Mouse (Mus musculus) cerebellum, adult 9-10 months (tissue): Measurements from ENCODE around the gene Olfr1359.
A peak's percentile ranks its signal among the peaks of the same experiment; 100 is the strongest.
"Not testable (repeated sequence)": the region's sequence is repeated elsewhere in the genome, so short reads cannot be mapped to it uniquely, and the experiment has no call there.

Source experiments
- DNase-seq: peaks from one replicate; pipeline ENCODE4 v3.0.0; 2022

The Olfr1359 gene

DNA sequence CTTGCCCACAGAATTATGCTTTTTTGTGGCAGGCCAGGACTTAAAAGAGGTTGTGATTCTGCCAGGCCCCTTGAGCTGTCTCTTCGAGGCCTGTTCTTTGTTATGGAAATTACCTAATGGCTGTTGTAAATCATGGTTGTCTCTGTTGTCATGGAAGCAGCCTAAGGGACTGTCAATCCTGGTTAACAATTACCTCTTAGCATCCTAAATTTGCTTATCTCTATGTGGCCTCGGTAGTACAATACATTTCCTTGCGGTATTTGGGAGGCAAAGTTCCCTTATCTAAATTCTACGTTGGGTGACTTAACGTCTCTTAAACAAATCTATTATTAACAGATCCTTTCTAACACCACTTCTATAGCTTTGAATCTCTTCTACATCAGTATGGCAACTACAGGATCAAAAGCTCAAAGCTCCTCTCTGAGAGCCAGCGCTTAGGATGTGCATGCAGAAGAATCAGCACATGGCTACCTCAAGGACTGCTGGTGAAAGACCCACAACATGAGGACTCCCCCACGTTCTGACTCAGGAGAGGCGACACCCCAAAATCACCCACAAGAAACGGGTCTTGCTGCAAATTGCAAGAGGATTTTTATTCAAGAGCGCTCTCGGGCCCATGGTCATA lies 30.1 kb downstream of the Olfr1359 start:
- no peak for DNase-seq

DNA sequence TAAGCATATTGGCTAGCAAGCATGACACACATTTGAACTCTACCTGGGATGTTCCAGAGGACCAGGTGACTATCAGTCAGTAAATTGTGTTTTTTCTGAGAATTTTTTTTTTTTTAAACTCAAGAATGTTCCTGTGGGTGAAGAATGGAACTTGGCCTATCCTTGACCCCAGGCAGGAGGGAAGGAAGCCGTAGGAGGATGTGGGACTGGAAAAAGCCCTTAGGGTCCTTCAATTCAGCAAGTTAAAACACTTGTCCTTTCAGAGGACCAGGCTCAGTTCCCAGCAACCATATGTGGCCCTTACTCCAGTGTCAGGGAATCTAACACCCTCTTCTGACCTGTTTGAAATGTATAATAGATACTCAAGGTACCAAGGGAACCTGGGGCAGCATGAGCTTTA lies 31.6 kb downstream of the Olfr1359 start:
- no peak for DNase-seq

DNA sequence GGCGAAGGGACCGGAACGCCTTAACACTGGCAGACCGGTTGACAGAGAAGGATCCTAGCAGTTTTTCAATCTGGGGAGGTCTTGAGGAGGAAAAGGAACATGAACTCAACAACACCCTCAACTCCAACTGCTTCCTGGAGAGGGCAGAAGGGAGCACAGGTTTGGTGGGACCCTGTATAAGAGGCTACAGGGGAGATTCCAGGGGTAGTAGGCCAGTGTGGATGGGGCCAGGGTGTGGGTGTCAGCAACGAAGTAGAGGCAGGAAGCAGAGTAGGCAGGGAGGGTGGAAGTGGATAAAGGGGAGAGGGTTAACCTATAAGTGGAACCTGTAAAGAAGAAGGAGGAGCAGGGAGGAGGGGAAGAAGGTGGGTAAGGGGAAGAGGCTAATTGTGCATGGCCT lies 35.6 kb downstream of the Olfr1359 start:
- no peak for DNase-seq

DNA sequence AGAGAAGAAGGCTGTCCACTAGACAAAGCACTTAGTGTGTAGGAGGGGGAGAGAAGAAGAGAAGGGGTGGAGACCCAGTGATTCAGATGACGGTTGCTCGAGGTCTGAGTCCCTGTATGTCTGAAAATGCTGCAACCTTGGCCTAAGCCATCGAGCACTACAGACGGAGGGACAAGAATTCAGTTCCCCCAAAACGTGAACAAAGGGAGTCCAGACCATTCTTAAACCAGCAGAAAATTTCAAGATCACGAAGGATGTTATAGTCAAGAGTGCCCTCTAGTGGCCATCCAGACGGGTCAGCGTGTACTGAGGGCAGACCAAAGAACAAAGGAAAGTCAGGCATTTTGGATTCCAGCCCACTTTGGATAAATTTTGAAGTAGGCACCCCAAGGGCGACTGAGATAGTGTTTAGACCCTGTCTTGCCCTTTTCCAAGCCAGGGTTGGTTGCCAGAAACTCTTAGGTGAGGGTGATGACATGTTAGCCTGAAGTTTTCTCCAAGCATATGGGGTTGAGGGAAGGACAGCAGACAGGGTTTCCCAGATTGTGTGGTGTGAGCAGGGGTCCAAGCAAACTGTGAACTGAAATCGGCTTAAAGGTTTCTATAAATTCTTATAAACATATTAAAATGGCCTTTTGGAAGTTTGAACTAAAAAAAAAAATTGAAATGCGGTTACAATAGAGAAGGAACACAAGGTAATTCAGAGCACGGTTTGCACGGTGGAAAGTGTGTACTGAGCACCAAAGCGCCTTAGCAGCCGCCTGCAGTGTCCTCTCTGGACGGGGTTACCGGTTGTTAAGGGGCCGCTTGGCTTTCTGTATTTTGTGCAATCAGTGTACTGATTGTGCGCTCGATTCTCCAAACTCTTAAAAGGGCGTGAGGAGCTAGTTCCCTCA lies 36.3 kb downstream of the Olfr1359 start:
- DNase-seq = peak; percentile 90

DNA sequence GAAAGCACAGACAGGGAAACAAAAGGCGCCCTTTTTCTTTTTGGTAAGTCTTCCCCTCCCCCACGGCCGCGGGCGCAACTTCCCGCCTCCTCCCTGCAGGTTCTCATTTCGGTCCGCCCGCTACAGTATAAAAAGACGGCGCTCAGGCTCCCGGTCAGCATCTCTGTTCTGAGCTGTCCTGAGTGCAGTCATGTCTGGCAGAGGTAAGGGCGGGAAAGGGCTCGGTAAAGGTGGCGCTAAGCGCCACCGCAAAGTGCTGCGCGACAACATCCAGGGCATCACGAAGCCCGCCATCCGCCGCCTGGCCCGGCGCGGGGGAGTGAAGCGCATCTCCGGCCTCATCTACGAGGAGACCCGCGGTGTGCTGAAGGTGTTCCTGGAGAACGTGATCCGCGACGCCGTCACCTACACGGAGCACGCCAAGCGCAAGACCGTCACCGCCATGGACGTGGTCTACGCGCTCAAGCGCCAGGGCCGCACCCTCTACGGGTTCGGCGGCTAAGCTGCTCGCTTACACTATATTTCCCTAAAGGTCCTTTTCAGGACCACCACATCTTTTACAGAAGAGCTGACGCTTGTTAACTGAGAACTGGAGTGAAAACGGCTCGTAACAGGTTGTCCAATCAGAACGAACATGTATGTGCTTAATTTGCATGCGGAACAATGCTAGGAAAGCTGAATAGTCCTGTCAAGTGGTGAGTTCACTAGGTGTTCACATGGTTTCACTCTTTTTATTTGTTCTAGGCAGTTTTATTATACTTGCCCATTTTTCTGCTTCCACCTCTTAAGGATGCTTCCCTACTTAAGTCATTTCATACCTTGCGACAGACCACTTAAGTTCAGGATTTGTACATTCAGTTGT lies 37.2 kb downstream of the Olfr1359 start, which contains the start of gene Hist1h4j:
Gene Hist1h4j, plus strand, starts transcription at position 159 of the 862 bp plus-strand sequence.
- DNase-seq = peak; percentile 88

DNA sequence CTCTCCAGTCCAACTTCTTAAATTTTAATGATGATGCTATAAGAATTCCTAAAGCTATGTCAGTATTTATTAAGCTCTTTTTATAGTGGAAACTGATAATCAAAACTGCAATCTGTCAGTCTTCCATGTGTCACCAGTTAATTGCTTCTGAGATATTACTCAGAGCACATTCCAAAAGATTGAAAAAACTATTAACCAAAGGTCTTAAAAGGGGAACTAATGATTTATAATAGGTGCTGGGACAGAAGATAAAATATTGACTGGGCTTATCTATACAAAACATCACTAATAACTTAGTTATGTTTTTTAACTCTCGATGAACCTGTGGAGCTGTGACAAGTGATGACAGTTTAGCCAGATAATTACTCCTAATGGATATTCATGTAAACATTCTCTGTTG lies 47.1 kb downstream of the Olfr1359 start:
- DNase-seq = no peak

DNA sequence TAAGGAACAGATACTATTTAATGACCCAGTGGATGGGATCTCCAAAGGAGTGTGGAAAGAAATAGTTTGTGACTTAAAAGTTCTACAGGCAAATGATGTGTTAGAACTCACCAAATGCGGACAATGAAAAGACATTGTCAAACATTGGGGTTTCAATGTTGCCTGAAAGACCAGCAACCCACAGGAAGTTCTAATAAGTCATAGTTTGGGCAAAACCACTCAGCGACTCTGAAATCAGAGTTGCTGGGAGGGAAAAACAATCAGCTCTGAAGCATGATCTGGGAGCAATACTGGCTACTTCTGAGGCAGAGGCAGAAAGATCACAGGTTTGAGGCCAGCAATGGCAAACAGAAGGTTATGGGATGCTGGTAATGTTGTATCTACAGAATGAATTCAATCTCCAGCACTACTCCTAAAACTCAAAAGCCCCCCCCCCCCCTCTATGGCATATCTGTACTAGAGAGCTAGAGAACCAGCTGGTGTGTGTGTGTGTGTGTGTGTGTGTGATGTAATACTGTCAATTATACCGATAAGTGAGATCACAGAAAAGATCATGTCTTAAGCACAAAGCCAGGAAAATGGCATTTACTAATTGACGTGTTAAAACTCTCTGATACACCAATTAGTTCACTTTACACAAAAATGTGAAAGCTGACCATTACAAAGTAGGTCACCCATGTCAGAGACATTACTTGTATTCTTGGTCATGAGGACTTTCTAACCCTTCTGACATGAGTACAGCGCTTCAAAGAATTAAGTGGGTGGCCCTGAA lies 51.7 kb downstream of the Olfr1359 start:
- DNase-seq = no peak

DNA sequence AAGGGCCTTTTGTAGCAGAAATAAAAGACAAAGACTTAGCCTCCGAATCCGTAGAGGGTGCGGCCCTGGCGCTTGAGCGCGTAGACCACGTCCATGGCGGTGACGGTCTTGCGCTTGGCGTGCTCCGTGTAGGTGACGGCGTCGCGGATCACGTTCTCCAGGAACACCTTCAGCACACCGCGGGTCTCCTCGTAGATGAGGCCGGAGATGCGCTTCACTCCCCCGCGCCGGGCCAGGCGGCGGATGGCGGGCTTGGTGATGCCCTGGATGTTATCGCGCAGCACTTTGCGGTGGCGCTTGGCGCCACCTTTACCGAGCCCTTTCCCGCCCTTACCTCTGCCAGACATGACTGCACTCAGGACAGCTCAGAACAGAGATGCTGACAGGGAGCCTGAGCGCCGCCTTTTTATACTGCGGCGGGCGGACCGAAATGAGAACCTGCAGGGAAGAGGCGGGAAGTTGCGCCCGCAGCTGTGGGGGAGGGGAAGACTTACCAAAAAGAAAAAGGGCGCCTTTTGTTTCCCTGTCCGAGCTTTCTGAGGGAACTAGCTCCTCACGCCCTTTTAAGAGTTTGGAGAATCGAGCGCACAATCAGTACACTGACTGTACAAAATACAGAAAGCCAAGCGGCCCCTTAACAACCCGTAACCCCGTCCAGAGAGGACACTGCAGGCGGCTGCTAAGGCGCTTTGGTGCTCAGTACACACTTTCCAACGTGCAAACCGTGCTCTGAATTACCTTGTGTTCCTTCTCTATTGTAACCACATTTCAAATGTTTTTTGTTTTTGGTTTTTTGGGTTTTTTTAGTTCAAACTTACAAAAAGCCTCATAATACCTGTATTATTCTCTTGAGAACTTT lies 52.5 kb downstream of the Olfr1359 start, which contains the start of gene Hist1h4k:
Gene Hist1h4k, minus strand, starts transcription at position 347 of the 859 bp plus-strand sequence.
- peak; percentile 96 for DNase-seq

DNA sequence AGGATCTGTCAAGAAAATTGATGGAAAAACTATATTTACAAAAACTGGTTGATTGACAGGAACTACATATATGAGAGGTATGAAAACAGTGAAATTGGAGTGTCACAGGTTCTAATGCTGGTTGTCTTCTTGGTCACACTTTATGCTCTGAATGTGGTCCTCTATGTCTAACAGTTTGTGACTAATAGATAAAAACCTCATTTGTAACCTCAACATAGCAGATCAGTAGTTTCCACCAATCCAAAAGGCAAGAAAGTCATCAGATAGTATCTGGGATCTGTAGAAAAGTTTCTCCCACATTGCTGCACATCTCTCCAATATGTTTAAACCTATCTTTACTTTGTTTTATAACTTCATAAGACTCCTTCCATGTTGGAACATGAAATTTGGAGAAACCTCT lies 53.5 kb downstream of the Olfr1359 start:
- DNase-seq = no peak

DNA sequence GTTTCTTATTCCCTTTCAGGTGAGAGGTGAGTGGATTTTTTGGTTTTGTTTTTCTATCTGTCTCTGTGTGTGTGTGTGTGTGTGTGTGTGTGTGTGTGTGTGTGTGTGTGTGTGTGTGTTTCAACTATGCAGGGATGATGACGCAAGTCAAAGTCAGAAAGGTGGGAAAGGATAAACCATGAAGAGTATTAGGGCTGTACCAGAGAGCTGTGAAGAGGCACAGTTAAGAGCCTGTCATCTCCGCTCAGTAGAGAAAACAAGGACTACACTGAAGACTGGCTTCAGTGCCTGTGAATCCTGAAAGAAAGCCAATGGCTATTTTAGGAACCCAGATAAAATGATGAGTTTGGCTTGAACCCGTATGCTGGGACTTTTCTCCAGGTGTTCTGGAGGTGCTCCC lies 53.9 kb downstream of the Olfr1359 start:
- no peak for DNase-seq

DNA sequence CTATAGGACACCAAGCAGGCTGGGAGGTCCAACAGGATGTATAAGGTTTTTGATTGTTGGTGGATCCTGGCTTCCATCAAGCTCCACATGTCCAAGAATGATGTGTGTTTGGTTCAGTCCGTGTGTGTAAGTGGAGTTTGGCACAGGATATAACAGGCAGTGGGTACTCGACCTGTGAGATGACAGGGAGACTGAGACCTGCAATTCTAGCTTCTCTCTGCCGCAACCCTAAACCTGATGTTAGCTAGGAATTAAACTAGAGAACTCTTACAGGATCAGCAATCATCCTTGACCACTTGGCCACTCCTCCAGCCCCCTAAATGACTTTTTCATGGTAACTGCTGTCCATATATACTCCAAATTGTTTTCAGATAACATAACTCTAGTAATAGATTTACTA lies 54.4 kb downstream of the Olfr1359 start:
- DNase-seq = no peak

DNA sequence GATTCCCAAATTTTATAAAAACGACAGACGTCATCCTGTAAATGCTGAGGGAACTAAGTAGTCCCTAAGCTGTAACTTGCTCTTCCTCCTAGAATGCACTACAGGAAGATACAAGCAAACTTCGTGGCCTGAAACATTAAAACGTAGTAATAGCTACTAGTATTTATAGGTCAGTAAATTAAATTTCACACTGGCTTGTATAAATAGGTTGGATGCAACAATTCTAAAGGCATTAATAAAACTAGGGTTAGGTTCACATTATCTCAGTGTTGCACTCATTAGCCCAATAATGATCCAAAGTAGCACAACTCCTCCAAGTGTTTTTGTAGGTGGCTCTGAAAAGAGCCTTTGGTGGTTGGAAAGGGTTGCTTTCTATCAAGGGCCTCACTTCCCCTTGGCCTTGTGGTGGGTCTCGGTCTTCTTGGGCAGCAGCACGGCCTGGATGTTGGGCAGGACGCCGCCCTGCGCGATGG lies 55.2 kb downstream of the Olfr1359 start:
- no peak for DNase-seq

DNA sequence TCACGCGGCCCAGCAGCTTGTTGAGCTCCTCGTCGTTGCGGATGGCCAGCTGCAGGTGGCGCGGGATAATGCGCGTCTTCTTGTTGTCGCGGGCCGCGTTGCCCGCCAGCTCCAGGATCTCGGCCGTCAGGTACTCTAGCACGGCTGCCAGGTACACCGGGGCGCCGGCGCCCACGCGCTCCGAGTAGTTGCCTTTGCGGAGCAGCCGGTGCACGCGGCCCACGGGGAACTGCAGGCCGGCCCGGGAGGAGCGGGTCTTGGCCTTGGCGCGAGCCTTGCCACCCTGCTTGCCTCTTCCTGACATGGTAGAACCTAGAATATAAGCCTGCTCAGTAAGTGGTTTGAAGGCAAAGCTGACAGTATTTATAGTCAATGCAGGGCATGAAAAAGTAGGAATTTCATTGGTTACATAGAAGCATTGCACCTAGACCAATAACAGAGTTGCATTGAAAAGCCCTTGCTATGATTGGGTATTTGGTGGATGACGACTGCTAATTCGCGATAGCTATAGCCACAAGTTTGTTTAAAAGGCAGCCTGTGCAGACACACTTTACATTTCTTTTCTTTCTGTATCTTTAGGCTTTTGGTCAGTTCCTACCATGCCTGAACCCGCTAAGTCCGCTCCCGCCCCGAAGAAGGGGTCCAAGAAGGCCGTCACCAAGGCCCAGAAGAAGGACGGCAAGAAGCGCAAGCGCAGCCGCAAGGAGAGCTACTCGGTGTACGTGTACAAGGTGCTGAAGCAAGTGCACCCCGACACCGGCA lies 55.8 kb downstream of the Olfr1359 start, which contains the start of the genes Hist1h2ak and Hist1h2bn:
Gene Hist1h2ak, minus strand, starts transcription at position 304 of the 762 bp plus-strand sequence.
Gene Hist1h2bn, plus strand, starts transcription at position 600 of the 762 bp plus-strand sequence.
- DNase-seq = peak; percentile 94

DNA sequence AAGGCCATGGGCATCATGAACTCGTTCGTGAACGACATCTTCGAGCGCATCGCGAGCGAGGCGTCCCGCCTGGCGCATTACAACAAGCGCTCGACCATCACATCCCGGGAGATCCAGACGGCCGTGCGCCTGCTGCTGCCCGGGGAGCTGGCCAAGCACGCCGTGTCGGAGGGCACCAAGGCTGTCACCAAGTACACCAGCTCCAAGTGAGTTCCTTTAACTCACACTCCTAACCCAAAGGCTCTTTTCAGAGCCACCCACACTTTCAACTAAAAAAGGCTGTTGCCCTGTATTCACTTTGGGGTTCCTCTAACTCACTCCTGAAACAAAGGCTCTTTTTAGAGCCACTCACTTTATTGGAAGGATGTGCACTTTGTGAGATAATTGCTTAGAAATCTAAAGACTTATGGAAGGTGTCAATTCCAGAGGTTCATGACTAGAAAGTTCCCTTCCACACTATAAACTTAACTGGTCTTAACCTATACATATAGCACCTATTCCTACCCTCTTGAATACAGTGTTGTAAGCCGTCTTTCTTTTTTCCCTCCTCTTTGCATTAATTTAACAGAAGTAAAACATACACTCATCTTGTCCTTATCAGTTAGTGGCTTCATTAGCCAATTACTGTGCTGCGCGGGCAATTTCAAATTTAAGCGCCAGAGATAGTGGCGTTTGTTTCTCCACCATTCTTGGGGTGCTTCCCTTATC lies 56.5 kb downstream of the Olfr1359 start:
- DNase-seq = not testable (repeated sequence)

DNA sequence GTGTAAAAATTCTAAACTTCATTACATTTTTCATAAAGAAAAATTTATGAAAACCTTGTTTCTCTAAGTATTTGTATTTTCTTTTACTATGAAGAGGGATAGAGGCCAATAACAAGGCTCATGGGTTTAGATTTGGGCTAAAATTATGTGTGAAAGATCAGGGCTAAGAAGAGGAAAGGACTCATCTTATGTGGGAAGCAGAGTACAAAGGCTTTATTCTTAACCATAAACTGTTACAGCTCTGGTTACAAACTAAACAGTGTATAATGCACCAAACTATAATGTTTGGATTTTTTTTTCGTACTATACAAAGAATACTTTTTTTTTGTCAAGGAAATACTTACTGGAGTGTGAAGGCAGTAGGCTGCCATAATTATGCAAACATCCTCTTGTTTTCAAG lies 57.8 kb downstream of the Olfr1359 start:
- DNase-seq = no peak
